Mouse (Mus musculus): ENCODE measurements around the gene Cited1. TPM values are rescaled to one million over a fixed set of nuclear protein-coding genes. Genes with fewer than 3 reads are reported as not detected.

Cited1 gene
- total RNA-seq (2021) (1 to 10 TPM in 1 of 2 experiments, under 1 TPM in 1; 0.93 to 1.0 TPM), polyA plus RNA-seq (2012; rRNA removed) (3.5 and 5.2 TPM in 2 replicates)
- long read RNA-seq, partial matches to known transcripts = 0 of 2 reads
- long read RNA-seq, other reads (novel, unspliced or antisense) = 0 of 2 reads

DNA sequence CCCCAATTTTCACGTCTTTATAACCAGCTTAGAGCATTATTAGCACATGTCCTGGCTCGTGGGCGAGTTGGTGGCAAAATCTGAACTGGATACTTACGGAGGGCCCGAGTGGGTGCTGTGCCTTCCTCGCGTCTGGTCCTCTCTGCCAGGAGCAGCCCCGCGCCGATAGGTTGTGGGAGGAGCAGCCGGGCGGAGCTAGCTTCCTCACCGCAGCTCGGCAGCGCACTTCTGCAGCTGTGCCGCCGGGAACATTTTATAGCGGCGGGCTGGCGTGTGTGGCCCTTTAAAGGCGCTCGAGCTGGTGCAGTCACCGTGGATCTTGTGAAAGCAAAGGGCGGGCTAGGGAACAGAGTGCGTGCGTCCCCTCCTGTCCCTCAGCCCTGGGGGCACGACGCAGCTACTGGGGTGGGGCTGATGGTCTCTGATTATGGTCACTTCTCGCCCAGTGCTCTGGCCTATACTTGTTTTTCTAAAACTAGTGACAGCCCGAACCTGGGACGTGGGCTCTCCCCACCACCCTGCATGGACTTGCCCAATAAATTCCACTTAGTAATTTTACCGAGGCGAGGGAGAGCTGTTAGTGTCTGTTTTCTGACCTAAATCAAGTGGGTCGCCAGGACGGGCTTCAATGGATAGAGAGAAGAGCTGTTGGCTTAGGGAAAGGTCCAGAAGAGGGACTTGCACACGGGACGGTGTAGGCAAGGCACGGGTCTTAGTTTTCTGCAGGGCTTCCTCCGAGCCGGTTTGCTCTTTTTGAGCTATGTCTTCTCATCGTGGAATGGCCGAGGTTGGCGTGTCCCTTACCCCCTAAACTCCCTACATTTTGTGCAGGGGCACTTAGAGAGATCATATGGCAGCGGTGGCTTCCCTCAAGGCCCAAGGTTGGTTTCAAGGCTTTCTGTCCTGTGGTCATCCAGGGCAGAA, at the start of gene Cited1:
TSS of gene Cited1 (minus strand) at position 245 of the 924 bp plus-strand sequence.
- H3K4me1 ChIP-seq (ENCODE audit: control insufficient read depth, insufficient read depth, low read length) = peaks cover 2% of the 10 kb centered on the region; the same call in 1 of the 2 replicates
- DNase-seq = peak; percentile 45 to 61
- peaks cover 3% of the 10 kb centered on the region; the same call in 1 of the 2 replicates for H3K27me3 ChIP-seq (ENCODE audit: control insufficient read depth, insufficient read depth, low read length)
- 15% methylated on average over 44 of the region's 44 CpGs for WGBS
- H3K79me2 ChIP-seq (replicated peaks; ENCODE audit: control insufficient read depth, insufficient read depth, low read length) = no peaks in the 10 kb centered on the region
- H3K9ac ChIP-seq (ENCODE audit: low read depth, low read length) = peak within 1 kb of the TSS; percentile 59
- no peak within 1 kb of the TSS for H3K27ac ChIP-seq
- intact Hi-C loops (cut with DNase I) = loop anchor here (10.0 kb wide), 1 partner anchor 113 kb away; no protein-coding TSS in a partner anchor
- no peaks in the 10 kb centered on the region for H3K36me3 ChIP-seq (ENCODE audit: control insufficient read depth, insufficient read depth, low read length)
- TF ChIP-seq EP300 (IDR thresholded peaks at IDR 0.05; ENCODE audit: insufficient read depth, low read depth, low read length) (no peak), POLR2A (IDR thresholded peaks at IDR 0.05; ENCODE audit: insufficient read depth, low read depth, low read length) (no peak), CTCF (IDR thresholded peaks at IDR 0.05) (no peak)
- H3K4me3 ChIP-seq = peak within 1 kb of the TSS; percentile 46

- no peak for TF ChIP-seq EP300 (IDR thresholded peaks at IDR 0.05; ENCODE audit: insufficient read depth, low read depth, low read length)
- TF ChIP-seq CTCF (IDR thresholded peaks at IDR 0.05) = no peak
- no peak for TF ChIP-seq POLR2A (IDR thresholded peaks at IDR 0.05; ENCODE audit: insufficient read depth, low read depth, low read length)
- WGBS = 81% methylated on average over 3 of the region's 3 CpGs
- intact Hi-C loops (cut with DNase I) = no loop called here
- Histone ChIP-seq H3K4me3 (no peak overlapping the region), H3K27me3 (ENCODE audit: control insufficient read depth, insufficient read depth, low read length) (no peaks in the 10 kb centered on the region), H3K79me2 (replicated peaks; ENCODE audit: control insufficient read depth, insufficient read depth, low read length) (no peaks in the 10 kb centered on the region), H3K36me3 (ENCODE audit: control insufficient read depth, insufficient read depth, low read length) (no peaks in the 10 kb centered on the region), H3K9ac (ENCODE audit: low read depth, low read length) (no peak overlapping the region), H3K4me1 (ENCODE audit: control insufficient read depth, insufficient read depth, low read length) (no peaks in the 10 kb centered on the region), H3K27ac (no peak overlapping the region)
- DNase-seq = no peak
Measured at GRCm38 (mm10) chrX:102284889-102285288, 32.9 kb upstream of the Cited1 start.

DNA sequence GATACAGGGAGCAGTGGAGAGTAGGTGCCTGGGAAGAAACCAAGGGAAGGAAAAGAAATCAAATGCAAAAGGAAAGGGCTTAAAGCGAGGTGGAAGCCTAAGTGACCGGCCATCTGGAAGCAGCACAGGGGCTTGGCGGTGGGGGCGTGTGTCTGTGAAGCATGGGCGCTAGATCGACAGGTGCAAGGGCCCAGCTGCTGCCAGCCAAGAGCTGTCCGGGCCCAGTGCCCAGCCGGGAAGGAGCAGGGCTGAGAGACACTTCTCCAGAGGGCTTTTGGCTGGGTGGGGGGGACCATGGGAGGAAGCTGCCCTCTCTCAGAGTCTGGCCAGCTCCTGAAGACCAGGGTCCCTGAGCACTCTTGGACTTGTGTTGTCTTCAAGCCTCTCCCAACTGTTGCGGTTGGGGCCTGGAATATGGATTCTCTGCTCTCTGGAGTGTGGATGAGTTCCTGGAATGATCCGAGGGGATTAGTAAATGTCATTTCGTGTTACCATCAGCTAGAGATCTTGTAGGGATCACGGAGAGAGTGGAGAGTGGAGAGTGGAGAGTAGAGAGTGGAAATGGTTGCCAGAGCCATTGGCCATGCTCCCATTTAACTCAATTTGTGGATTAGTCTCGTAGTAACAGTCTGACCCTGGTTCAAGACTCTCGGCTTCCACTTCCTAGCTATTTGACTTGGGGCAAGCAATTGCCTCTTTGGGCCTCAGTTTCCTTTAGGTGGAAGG, 10.8 kb upstream of the Cited1 start:
- Histone ChIP-seq H3K9ac (ENCODE audit: low read depth, low read length) (no peak overlapping the region), H3K27me3 (ENCODE audit: control insufficient read depth, insufficient read depth, low read length) (no peaks in the 10 kb centered on the region), H3K79me2 (replicated peaks; ENCODE audit: control insufficient read depth, insufficient read depth, low read length) (no peaks in the 10 kb centered on the region), H3K4me1 (ENCODE audit: control insufficient read depth, insufficient read depth, low read length) (no peaks in the 10 kb centered on the region), H3K27ac (no peak overlapping the region), H3K4me3 (no peak overlapping the region), H3K36me3 (ENCODE audit: control insufficient read depth, insufficient read depth, low read length) (no peaks in the 10 kb centered on the region)
- TF ChIP-seq POLR2A (IDR thresholded peaks at IDR 0.05; ENCODE audit: insufficient read depth, low read depth, low read length) (no peak), EP300 (IDR thresholded peaks at IDR 0.05; ENCODE audit: insufficient read depth, low read depth, low read length) (no peak), CTCF (IDR thresholded peaks at IDR 0.05) (no peak)
- 76% methylated on average over 14 of the region's 14 CpGs for WGBS
- no peak for DNase-seq
- intact Hi-C loops (cut with DNase I) = no loop called here

DNA sequence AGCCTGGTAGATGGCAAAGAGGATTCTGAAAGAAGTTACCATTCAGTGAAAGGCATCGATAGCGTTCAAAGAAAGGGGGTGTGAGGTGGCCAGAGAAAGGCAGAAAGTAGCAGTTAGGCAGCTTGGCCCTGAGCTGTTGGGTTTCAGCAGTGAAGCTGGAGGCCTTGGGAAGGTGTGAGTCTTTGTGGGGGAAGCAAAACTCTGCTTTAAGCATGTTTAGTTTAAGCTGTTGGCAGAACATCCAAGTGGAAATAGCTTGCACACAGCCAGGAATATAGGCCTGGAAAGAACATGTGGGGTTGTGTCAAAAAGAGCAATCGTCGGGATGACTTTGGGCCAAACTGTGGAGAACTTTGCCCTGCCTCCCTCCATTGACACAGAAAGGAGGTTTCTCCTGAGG, 7.8 kb upstream of the Cited1 start:
- Histone ChIP-seq H3K9ac (ENCODE audit: low read depth, low read length) (no peak overlapping the region), H3K36me3 (ENCODE audit: control insufficient read depth, insufficient read depth, low read length) (no peaks in the 10 kb centered on the region), H3K27me3 (ENCODE audit: control insufficient read depth, insufficient read depth, low read length) (no peaks in the 10 kb centered on the region), H3K79me2 (replicated peaks; ENCODE audit: control insufficient read depth, insufficient read depth, low read length) (no peaks in the 10 kb centered on the region), H3K4me3 (no peak overlapping the region), H3K27ac (no peak overlapping the region), H3K4me1 (ENCODE audit: control insufficient read depth, insufficient read depth, low read length) (no peaks in the 10 kb centered on the region)
- WGBS = 94% methylated on average over 4 of the region's 4 CpGs
- TF ChIP-seq POLR2A (IDR thresholded peaks at IDR 0.05; ENCODE audit: insufficient read depth, low read depth, low read length) (no peak), EP300 (IDR thresholded peaks at IDR 0.05; ENCODE audit: insufficient read depth, low read depth, low read length) (no peak), CTCF (IDR thresholded peaks at IDR 0.05) (no peak)
- no peak for DNase-seq
- intact Hi-C loops (cut with DNase I) = loop anchor here (10.0 kb wide), 1 partner anchor 105 kb away; no protein-coding TSS in a partner anchor

- no peaks in the 10 kb centered on the region for H3K36me3 ChIP-seq (ENCODE audit: control insufficient read depth, insufficient read depth, low read length)
- WGBS = 21% methylated on average over 7 of the region's 7 CpGs
- H3K27me3 ChIP-seq (ENCODE audit: control insufficient read depth, insufficient read depth, low read length) = peaks cover 3% of the 10 kb centered on the region; the same call in 1 of the 2 replicates
- H3K4me1 ChIP-seq (ENCODE audit: control insufficient read depth, insufficient read depth, low read length) = peaks cover 2% of the 10 kb centered on the region; the same call in 1 of the 2 replicates
- H3K9ac ChIP-seq (ENCODE audit: low read depth, low read length) = no peak overlapping the region
- intact Hi-C loops (cut with DNase I) = loop anchor here (10.0 kb wide), 1 partner anchor 111 kb away; no protein-coding TSS in a partner anchor
- H3K27ac ChIP-seq = no peak overlapping the region
- no peak overlapping the region for H3K4me3 ChIP-seq
- no peak for TF ChIP-seq EP300 (IDR thresholded peaks at IDR 0.05; ENCODE audit: insufficient read depth, low read depth, low read length)
- TF ChIP-seq CTCF (IDR thresholded peaks at IDR 0.05) = no peak
- TF ChIP-seq POLR2A (IDR thresholded peaks at IDR 0.05; ENCODE audit: insufficient read depth, low read depth, low read length) = no peak
- H3K79me2 ChIP-seq (replicated peaks; ENCODE audit: control insufficient read depth, insufficient read depth, low read length) = no peaks in the 10 kb centered on the region
- DNase-seq = no peak
Measured at GRCm38 (mm10) chrX:102253892-102254291, 1.9 kb upstream of the Cited1 start.

All from heart, adult 2 months (tissue).